Mouse (Mus musculus): ENCODE data around the gene Txlnb.
"Not testable (repeated sequence)": the region's sequence is repeated elsewhere in the genome, so short reads cannot be mapped to it uniquely, and the experiment has no call there.

The Txlnb gene

DNA sequence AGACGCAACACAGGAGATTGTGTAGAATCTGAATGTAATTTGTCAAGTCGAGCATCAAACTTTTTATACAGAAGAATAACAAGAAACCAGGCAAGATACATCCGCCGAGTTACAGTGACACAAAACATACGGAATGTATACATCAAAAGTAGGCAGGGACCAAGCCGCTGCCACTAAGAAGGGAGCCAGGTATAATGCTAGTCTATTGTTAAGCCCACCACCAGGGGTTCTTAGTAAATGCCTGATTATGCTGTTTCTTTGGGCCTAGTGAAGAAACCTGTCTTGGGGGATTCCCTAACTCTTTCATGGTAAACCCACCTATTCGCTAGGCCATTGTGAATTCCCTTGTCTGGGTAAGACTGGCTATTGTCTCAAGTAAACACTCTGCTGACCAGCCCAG is 24.4 kb downstream of the Txlnb start:
- DNase-seq (ENCODE audit: low spot score), result not testable (repeated sequence)

DNA sequence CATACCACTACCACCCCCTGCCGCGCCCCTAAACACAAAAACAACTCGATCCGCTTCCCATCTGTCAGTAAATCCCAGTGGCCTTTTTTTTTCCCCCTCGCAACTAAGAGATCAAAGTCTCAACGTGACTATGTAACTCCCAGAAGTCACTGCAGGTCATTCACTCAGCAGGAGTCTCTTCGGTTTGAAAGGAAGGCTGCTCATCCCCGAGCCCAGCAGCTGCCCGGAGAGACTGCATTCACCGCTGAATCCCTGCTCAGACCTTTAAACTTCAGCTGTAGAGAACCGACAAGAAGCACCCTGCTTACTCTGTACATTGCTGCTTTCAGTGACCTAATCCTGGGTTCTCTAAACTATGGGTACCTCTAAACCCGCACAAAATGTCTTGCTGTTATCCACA is 31.4 kb downstream of the Txlnb start:
- DNase-seq (ENCODE audit: low spot score), result no peak

DNA sequence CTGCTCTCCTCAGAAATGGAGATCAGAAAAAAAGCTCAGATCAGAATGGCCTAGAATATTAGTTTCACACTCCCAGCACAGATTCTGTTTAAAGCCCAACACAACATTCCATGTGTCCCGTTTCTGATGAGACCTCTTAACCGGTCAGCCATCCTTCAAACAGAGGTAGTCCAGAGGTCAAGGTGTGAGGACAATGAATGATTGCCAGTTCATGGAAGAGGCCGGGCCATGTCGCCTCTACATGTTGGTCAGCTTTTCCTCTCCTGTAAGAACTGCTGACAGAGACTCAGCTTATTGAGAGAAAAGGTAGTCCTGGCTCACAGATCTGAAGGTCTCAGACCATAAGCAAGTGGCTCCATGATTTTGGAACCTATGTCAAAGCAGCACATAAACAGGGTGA is 33.2 kb downstream of the Txlnb start:
- DNase-seq (ENCODE audit: low spot score), result no peak

DNA sequence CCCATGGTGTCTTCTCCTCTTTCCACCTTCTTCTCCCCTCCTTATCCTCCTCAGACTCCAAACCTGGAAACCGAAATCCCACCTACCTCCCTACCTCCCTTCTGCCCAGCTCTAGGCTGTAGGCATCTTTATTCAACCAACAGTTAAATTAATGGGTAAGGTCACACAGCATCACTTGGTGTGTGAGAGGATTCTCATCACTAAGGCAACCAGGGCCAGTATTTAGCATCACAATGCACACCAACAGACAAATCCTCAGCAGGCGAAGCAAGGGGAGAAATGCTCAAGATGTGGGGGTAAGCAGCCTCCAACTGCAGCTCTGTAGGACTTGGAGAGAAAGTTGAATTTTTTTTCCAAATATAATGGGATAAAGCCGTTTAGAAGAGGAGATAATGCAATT is 35.0 kb downstream of the Txlnb start:
- DNase-seq (ENCODE audit: low spot score), result no peak

DNA sequence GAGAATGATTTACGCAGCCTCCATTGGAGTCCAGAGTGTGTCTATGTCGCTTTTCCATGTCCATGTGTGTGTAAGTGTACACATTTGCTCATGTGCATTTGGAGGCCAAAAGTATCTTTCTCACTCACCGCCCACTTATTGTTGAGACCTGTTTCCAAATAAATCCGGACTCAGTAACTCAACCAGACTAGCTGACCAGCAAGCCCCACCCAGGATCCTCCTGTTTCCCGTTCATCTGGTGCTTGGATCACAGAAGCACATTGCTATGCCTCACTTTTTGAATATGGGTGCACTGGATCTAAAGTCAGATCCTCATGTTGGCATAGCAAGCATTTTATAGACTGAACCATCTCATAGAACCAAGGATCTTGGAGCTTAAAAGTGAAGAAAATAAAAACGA is 39.0 kb downstream of the Txlnb start:
- no peak for DNase-seq (ENCODE audit: low spot score)

DNA sequence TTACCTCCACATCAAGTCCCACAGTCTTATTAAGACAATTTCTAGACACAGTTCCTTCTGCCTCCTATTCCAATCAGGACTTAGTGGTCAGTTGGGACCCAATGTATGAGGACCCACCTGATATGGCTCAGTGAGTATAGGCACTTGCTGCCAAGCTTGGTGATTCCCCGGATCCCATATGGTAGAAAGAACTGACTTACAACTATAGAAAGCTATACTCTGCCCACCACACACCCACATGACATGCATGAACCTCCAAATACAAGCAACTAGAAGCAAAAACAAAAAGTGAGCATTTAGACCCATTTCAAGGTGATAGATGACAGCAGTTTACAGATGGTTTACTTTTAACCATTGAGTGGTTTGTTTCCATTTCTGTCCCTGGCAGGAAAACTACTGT is 40.2 kb downstream of the Txlnb start:
- no peak for DNase-seq (ENCODE audit: low spot score)

DNA sequence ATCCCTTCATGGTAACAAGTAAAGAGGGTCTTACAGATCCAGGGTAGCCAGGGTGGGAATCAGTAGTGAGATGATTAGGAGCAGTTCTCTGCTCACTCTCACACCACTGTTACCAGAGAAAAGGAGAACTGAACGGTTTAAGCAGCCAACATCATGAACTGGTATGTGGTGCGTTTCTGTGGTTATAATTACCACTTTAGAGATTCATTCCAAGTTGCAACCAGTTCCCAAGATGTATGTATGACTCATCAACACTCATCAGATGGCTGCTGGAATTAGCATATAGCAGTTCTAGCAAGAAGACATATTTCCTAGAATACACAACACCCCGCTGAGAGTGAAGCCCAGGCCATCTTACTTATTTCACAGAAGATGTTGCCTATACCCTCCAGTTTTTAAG is 46.0 kb downstream of the Txlnb start:
- DNase-seq (ENCODE audit: low spot score), result no peak

DNA sequence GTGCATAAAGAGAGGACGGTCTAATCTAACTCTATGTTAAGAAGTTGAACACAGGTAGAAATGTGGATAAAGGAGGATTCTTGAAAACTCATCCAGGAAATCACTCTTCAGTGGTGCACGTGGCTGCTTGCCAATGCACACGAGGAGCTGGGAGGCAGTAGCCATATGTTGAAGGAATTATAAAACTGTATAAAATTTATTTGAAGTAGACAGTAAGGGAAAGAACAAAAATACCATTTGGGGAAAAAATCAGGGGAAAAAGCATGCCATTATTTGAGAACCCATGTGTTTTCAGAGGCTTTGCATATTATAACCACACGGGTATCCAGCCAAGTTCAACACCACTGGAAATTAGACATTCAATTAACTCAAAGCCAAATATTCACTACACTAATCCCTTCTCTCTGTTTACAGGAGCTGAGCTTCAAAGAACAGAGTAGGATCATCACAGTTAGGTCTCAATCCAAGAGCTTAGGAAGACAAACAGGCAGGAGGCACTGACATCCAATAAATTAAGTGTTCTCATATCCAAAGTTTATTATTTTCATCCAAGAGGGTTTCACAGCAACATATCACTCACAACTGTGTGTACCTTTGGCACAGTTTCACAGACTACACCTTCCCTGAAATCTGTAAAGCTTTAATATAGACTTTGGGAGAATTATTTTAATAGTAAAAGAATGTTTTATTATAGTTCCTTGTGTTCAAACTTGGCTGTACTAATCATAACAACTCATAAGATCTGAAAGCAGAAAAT is 48.9 kb downstream of the Txlnb start:
- DNase-seq (ENCODE audit: low spot score), result no peak

DNA sequence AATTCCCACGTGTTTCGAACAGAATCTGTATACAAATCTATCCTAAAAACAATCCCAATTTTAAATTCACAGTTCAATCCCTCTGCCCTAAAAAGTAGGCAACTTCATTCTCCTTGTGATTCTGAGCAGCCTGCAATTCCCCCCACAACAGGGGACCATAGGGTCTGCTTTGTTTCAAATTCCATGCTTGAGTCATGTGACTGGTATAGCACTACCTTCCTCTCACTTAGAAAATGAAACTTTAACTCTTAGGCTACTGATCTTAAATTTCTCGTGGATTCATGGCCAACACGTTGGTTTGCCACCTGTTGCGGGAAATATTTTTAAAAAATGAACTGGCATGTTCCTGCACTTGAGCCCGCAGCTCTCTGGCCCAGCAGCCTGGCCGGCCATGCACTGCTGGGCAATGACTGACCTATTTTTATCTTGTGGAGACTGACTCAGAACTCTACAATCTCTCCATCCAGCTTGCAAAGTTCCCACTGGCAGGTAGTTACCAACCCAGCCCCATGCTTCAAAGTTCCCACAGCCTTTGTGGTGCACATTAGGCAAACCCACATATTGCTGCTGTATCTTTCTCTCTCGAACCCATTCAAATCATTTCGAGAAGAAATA is 61.7 kb downstream of the Txlnb start:
- no peak for DNase-seq (ENCODE audit: low spot score)

DNA sequence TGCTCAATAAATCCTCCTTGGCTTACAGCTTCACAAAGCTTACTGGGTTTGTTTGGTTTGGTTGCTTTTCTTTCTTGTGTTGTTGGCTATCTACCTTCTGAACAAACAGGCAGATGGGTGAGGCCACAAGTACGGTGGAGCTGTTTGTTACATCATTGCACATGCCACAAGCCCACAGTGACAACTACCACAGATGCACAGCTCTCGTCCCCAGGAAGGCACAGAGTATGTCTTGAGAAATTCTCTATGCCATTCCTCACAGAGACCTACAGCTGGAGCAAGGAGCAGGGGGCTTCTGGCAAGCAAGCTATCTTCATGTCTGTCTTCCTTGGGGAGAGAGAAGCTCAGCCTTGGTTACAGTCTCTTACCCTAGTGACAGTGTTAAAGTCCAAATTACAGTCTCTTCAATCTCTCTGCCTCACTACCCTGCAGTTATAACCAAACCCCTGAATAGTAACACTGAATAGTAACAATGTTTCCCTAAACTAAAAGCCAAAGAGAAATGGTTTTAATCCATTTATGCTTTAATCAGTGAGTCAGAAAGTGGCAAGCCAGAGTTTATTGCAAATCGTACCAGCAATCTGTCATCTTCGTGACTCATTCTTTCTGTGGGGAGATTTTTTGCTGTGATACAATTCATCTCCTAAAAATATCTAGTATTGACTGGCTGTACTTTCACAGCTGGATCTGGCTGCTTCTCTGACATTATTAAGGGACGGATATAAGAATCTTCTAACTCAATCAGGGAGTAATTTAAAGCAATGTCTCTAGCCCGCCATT is 64.9 kb downstream of the Txlnb start:
- peak; percentile 80 for DNase-seq (ENCODE audit: low spot score)

DNA sequence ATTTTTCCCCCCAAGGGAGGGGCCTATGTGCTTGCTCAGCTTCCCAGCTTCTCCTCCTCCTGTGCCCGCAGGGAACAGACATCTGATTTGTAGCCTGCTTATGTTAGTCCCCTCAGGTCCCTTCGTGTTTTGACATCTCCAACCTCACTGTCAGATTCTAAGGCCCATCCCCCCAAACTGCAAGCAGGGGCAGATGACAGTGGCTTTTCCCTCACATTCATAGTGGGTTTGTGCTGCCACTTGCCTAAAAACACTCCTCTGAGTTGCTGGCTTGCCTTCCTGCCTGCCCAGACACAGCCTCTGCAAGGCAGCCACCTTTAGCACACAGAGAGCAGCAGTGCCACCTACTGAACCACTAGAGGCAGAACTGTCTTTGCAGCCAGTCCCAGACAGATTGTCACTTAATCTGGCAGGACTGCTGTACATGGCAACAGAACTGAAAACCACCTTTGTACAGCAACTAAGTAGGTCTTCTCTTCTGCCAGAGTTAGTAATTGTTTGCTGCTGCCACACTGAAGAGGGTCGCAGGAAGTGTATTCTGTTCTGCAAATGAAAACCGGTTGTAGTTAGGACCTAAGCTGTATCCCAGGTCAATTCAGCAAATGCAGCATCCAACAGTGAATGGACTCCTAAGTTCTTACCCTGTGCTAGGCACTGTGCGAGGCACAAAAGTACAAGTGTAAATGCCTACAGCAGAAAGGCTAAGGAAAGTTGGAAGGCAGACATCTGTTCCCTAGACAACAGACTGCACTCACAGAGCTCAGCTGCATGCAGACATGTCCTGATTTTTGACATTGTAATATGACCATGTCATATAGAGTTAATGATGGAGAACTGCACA is 74.0 kb downstream of the Txlnb start:
- DNase-seq (ENCODE audit: low spot score), result peak; percentile 77

DNA sequence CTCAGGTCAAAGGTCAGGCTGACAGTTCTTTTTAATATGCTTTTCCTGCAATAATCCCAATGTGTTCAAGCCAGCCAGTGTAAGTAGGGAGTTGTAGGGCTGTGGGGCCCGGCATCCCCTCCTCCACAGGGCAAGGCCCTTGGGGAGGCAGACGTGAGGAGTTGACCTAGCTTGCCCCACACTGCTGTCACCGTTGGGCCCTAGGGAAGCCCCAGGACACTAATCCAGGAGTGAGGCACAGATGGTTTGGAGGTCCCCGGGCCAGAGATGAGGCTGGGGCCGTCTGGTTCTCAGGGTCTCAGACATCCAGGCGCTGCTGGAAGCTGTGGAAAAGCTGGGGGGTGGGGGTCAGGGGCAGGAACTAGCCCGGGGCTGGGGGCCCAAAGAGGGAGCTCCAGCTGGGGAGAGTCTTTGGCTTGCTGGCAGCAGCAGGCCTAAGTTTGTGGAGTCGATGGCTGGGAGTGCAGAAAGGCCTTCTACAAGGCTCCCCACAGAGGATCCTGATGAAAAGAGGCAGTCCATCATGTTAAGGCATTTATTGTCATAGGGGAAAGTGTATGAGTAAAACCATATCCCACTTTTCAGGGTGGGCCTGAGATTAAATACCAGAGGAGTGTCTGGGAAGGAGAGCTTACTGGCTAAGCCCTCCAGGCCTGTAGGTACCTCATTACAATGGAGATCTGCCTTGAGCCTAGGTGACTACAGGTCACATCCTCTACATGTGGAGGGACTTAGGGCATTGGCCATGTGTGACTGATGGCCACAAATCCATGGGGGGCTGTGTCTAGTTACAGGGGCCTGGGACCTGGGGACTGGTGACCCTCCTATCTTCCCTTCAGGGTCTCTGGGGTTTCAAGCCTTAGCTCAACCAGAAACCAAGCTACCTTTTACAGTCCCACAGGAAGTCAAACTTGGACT is 82.2 kb downstream of the Txlnb start:
- DNase-seq (ENCODE audit: low spot score), result no peak

DNA sequence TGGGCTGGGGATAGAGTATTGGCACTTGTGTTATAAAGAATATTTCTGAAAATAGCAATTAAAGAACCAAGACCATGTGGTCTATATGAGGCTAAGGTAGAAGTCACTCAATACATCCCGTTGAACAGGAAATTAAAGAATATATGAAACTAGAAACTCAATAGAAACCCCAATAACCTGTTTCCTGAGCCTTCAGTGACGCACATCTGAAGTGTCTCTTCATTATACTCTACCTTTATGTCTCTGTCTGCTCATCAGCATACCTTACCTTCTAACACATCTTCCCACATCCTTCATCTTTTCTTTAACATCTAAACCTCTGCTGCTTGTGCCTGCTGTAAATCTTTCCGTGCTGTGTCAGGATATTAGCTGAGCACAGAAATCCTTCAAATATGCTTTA is 84.0 kb downstream of the Txlnb start:
- DNase-seq (ENCODE audit: low spot score), result no peak

DNA sequence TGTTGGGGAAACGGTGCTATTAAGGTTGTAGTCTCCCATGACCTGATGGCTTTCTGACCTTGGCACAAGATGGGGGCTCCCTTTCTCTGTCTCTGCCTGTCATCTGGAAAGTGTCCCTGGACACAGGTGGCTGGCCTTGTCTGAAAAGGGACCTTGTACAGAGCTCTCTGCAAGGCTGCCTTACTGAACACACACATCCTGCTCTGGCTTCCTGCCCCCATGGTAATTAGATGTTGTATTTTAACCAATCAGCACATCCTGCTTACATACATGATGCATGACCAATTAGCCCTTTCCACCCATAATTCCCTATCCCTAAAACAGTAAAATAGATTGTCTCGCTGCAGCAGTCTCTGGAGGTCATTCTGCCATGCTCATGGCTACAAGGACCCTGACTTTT is 84.7 kb downstream of the Txlnb start:
- DNase-seq (ENCODE audit: low spot score), result no peak

Measured in adipocyte (in vitro differentiated cells).